Mouse (Mus musculus) forebrain, embryonic 10.5 days (tissue): ENCODE results near the gene B3gnt4. TPM values are rescaled to one million over a fixed set of nuclear protein-coding genes. Genes with fewer than 3 reads are reported as not detected.

ENCODE experiments used
- DNase-seq: peaks from one replicate; pipeline ENCODE4 v3.0.0-alpha.2; 2017; ENCODE audit warnings: low spot score; ENCODE audit errors: extremely low spot score
- H3K27ac ChIP-seq: fragments of 300-500 bp; sonication (generic); 2 replicates; pipeline ENCODE4 v1.5.1; 2016; ENCODE audit warnings: mild to moderate bottlenecking
- H3K27me3 ChIP-seq: fragments of 300-500 bp; sonication (generic); 2 replicates; pipeline ENCODE4 v1.6.1; 2016; ENCODE audit warnings: mild to moderate bottlenecking; ENCODE audit not compliant: poor library complexity, severe bottlenecking
- H3K36me3 ChIP-seq: fragments of 300-500 bp; sonication (generic); replicated peaks from 2 replicates; pipeline ENCODE4 v1.6.1; 2016; ENCODE audit warnings: mild to moderate bottlenecking, moderate library complexity
- H3K4me1 ChIP-seq: fragments of 300-500 bp; sonication (generic); 2 replicates; pipeline ENCODE4 v1.6.1; 2016
- H3K4me3 ChIP-seq: fragments of 300-500 bp; sonication (generic); 2 replicates; pipeline ENCODE4 v1.5.1; 2016; ENCODE audit warnings: mild to moderate bottlenecking, moderate library complexity
- H3K9me3 ChIP-seq: fragments of 300-500 bp; sonication (generic); 2 replicates; pipeline ENCODE4 v1.6.1; 2016; ENCODE audit warnings: mild to moderate bottlenecking, moderate library complexity
- WGBS: fragments of 180-500 bp; shearing (Covaris S2); methylation state at CpG from one replicate; pipeline ENCODE4 v1.1.7; 2016; 5-methylcytosine and 5-hydroxymethylcytosine counted together
- polyA plus RNA-seq: library from polyadenylated mRNA; unstranded; fragments of >200 nt; fragmentation: Nextera tagmentation; extraction: Ambion mirVana; gene quantifications from 2 replicates; pipeline ENCODE4 v1.2.1, GENCODE M21; 2016

B3gnt4 gene
- polyA plus RNA-seq = 1.1 and 1.7 TPM in 2 replicates

DNA sequence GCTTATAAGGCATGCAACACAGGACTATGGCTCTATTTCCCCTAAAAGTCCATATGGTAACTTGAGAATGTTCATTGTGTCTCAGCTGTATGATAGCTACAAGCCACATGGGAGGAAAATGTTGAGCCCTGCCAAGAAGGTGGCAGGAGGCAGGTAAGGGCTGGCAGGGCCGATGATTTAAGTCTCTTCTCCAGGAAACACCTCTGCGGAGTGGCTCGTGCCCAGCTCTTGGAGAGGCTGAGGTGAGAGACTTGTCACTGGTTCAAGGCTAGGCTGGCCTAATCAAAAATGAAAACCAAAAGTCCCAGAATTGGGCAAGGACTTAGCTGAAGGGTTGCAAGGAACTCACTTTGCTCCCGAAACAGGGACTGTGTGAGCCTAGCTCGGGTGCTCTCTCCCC is at the start of gene B3gnt4:
Gene B3gnt4, plus strand, starts transcription at position 301 of the 400 bp plus-strand sequence.
- WGBS = 90% methylated on average over 5 of the region's 5 CpGs
- no peaks in the 10 kb centered on the region for H3K9me3 ChIP-seq
- H3K36me3 ChIP-seq = peaks cover 42% of the 10 kb centered on the region
- no peak for DNase-seq
- no peak within 1 kb of the TSS for H3K27ac ChIP-seq
- H3K27me3 ChIP-seq = peaks cover 41% of the 10 kb centered on the region
- H3K4me1 ChIP-seq = peaks cover 23% of the 10 kb centered on the region
- peak within 1 kb of the TSS; percentile 66 for H3K4me3 ChIP-seq

DNA sequence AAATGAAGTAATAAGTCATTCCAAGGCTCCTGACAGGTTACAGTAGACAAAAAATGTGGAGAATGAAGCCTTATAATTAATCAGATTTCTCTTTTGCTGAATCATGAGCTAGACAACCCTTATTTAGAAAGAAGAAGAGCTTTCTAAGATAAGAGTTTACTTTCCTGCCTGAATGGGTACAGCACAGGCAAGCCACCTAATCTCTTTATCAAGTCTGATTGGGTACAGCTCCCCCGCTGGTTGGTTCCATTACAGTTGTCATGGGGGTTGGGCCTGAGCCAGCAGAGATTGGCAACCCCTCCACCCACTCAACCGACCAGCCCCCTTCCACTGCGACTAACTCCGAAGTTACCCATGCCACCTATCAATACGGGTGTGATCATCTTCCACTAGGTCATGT is 48.8 kb upstream of the B3gnt4 start:
- Histone ChIP-seq H3K4me1 (no peaks in the 10 kb centered on the region), H3K27me3 (no peaks in the 10 kb centered on the region), H3K27ac (no peak overlapping the region), H3K4me3 (no peak overlapping the region), H3K9me3 (no peaks in the 10 kb centered on the region), H3K36me3 (peaks cover 13% of the 10 kb centered on the region)
- WGBS = 62% methylated on average over 5 of the region's 5 CpGs
- DNase-seq = no peak

DNA sequence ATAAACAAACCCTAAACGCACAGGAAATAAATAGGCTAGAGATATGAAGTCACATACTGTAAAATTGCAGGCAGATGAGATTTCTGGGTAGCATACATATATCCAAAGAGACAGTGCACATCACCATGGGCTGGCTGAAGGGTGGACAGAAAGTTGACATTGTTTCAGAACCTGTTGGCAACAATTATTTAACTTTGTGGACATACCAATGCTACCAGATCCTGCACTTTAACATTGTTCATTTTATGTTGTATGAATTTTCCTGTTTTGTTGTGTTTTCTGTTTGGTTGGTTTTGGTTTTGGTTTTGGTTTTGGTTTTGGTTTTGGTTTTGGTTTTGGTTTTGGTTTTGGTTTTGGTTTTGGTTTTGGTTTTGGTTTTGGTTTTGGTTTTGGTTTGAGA is 45.6 kb upstream of the B3gnt4 start:
- no peaks in the 10 kb centered on the region for H3K4me1 ChIP-seq
- no peak overlapping the region for H3K4me3 ChIP-seq
- WGBS = 90% methylated on average over 1 of the region's 1 CpGs
- no peak for DNase-seq
- no peaks in the 10 kb centered on the region for H3K27me3 ChIP-seq
- no peaks in the 10 kb centered on the region for H3K36me3 ChIP-seq
- H3K9me3 ChIP-seq = no peaks in the 10 kb centered on the region
- H3K27ac ChIP-seq = no peak overlapping the region

DNA sequence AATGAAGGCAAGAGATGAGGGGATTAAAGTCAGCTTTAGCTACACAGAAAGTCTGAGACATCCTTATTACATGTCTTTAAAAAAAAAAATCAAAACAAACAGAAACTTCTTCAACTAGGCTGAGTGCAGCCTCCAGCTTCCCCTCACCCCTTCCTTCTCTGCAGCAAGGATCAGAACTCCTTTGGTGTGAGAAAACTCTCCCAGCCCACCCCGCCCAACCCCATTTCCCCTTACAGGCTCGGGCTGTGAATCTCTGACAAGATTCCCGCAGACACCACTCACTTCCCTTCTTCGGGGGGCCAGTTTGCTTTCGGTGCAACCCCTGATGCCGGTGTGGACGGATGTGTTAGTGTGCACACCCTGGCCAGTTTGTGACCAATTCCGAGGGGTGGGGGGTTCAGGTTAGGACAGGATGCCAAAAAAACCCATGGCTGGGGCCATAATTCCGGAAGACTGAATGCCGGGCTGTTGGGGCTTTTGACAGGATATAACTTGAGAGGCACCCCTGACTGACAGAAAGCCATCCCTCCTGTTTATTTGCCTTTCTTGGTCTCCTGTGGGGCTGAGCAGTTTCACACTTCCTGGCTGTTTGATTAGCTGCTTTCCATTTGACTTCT is 39.4 kb upstream of the B3gnt4 start:
- no peaks in the 10 kb centered on the region for H3K9me3 ChIP-seq
- H3K27ac ChIP-seq = no peak overlapping the region
- DNase-seq = no peak
- H3K27me3 ChIP-seq = no peaks in the 10 kb centered on the region
- no peaks in the 10 kb centered on the region; the same call in 1 of the 2 replicates for H3K4me1 ChIP-seq
- no peaks in the 10 kb centered on the region for H3K36me3 ChIP-seq
- no peak overlapping the region for H3K4me3 ChIP-seq
- 73% methylated on average over 10 of the region's 10 CpGs for WGBS

DNA sequence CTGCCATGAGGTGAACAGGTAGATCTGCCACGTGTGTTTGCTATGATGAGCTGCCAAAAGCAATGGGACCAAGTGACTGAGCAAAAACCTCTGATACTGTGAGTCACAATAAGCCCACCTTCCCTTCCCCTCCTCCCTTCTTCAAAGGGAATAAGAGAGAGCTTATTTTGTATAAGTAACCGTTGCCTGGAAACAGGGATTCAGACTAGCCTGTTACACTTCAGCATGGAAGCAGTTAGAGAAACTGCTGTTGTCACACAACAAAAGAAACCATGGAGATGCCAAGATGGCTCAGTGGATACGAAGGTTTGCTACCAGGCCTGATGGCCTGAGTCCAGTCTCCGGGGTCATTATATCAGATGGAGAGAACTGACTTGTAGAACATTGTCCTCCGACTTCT is 36.4 kb upstream of the B3gnt4 start:
- no peak overlapping the region for H3K27ac ChIP-seq
- no peak overlapping the region for H3K4me3 ChIP-seq
- no peaks in the 10 kb centered on the region for H3K27me3 ChIP-seq
- H3K4me1 ChIP-seq = no peaks in the 10 kb centered on the region; the same call in 1 of the 2 replicates
- DNase-seq = no peak
- no peaks in the 10 kb centered on the region for H3K36me3 ChIP-seq
- H3K9me3 ChIP-seq = no peaks in the 10 kb centered on the region
- WGBS = 79% methylated on average over 5 of the region's 5 CpGs

DNA sequence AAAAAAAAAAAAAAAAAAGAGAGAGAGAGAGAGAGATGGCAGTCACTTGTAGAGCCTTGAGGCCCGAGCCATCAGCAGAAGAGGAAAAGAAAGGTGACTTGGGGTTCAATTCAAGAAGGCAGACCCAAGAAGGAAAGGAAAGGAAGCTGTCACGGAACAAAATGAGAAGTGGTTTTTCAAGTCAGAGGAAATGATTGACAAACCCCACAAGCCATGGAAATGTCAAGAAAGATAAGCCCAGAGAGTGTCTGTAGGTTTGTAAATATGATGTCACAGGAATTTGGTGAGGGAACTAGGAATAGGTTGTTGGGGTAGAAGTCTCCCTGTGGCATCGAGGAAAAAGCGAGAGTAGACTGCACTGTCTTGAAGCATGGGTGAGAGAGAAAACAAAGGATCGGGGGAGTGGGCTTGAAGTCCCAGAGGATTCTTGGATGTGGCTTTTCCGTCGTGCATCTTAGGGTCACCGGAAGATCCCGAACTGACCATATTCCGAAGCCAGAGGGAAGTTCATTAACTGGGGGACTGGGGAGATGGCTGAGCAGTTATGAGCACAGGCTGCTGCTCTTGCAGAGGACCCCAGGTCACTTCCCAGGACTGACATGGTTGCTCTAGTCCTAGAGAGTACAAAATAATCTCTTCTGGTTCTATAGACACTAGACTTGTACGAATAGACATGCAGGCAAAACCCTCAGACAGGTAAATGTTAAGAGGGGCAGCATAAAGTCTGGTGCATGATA is 22.4 kb upstream of the B3gnt4 start:
- H3K27me3 ChIP-seq = peaks cover 3% of the 10 kb centered on the region; the same call in 1 of the 2 replicates
- WGBS = 87% methylated on average over 11 of the region's 11 CpGs
- no peaks in the 10 kb centered on the region for H3K36me3 ChIP-seq
- no peaks in the 10 kb centered on the region for H3K9me3 ChIP-seq
- DNase-seq = no peak
- no peak overlapping the region for H3K4me3 ChIP-seq
- no peak overlapping the region for H3K27ac ChIP-seq
- H3K4me1 ChIP-seq = peaks cover 14% of the 10 kb centered on the region

DNA sequence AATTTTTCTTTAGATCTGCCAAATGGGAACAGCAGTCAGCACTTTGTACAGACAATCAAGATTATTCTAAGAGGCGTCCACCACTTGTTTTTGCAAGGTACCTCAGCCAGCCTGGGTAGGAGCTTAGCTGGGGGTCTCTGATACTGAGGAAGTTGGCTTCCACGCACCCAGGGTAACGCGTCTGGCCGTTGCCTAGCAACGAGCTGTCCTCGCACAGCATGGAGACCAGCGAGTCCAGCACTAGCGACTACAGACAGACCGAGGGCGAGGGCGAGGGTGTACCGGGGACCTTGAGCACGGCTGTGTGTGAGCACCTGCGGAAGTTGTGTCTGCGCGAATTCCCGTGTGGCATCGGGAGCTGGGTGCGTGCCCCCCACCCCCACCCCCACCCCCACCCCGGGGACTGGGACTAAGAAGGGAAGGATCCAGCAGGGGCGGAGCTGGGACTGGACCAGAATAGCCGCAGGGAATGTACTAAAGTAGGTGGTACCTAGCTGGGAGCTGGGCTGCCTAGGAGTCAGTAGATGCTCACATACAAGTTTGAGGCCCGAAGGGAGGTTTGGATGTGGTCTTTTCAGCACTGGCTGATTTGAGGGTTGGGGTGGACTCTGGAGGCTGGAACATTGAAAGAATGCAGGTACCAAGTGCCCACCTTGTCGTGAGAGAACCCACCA is 21.0 kb upstream of the B3gnt4 start, which contains the start of the genes Lrrc43 and Il31:
Gene Lrrc43, plus strand, starts transcription at position 194 of the 674 bp plus-strand sequence.
Gene Il31, minus strand, starts transcription at position 378 of the 674 bp plus-strand sequence.
- Histone ChIP-seq H3K4me3 (peak within 1 kb of the TSS; percentile 48), H3K36me3 (no peaks in the 10 kb centered on the region), H3K9me3 (no peaks in the 10 kb centered on the region), H3K27ac (no peak within 1 kb of the TSS), H3K4me1 (peaks cover 14% of the 10 kb centered on the region), H3K27me3 (peaks cover 3% of the 10 kb centered on the region; the same call in 1 of the 2 replicates)
- DNase-seq = peak; percentile 43
- WGBS = 9% methylated on average over 25 of the region's 25 CpGs

DNA sequence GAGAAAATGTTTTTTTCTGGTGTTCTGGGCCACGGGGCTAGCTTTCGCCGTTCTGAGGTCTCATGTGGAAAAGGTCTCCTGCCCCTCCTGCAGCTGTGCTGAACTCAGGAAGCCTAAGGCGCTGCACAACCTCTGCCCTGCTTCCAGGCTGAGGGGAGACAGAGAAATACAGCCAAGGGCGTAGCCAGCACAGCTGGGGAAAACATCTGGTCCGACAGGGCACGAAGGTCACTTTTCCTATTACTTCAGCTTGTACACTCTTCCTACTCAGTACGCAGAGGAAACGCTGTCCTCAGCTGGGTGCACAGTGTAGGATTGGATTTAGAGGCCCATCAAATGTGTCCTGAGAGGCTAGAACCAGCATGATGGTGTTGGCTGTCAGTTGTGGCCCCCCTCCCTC is 20.3 kb upstream of the B3gnt4 start:
- Histone ChIP-seq H3K27me3 (peaks cover 3% of the 10 kb centered on the region; the same call in 1 of the 2 replicates), H3K4me3 (no peak overlapping the region), H3K9me3 (no peaks in the 10 kb centered on the region), H3K27ac (no peak overlapping the region), H3K36me3 (no peaks in the 10 kb centered on the region), H3K4me1 (peaks cover 14% of the 10 kb centered on the region)
- DNase-seq = no peak
- 55% methylated on average over 9 of the region's 9 CpGs for WGBS

DNA sequence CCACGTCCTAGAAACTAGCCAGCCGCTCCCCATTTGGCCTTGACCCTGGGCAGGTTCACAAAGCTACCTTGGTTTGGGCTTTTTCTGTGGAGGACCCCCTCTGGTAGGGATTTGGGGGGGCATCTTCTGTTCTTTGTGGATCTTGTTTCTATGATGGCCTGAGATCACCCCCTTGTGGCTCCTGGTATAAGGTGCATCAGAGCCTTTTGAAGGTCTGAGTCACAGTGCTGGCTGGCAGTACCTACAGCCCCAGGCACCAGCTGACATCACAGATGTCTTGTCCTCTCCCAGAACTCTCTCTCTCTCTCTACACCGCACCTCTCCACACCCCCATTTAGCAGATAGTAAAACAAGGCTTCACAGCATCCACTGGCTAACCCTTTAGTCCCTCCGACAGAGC is 10.5 kb upstream of the B3gnt4 start:
- Histone ChIP-seq H3K4me3 (no peak overlapping the region), H3K36me3 (no peaks in the 10 kb centered on the region), H3K4me1 (peaks cover 23% of the 10 kb centered on the region), H3K9me3 (no peaks in the 10 kb centered on the region), H3K27ac (no peak overlapping the region), H3K27me3 (peaks cover 23% of the 10 kb centered on the region; the same call in 1 of the 2 replicates)
- no peak for DNase-seq
- WGBS = 50% methylated on average over 4 of the region's 4 CpGs

DNA sequence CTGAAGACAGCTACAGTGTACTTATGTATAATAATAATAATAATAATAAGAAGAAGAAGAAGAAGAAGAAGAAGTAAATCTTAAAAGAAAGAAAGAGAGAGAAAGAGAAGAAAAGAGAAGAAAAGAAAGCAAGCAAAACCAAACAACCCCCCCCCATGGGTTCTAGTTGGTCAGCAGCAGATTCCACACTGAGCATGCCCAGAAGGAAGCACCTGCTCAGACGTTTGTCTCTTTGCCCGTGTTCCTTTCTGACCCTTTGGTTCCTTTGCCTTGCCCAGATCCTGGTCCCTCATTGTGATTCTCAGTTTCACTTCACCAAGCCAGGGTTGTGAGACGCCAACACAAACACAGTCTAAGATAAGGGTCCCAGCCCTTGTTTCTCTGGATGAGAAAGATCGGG is 8.3 kb upstream of the B3gnt4 start:
- Histone ChIP-seq H3K9me3 (no peaks in the 10 kb centered on the region), H3K36me3 (no peaks in the 10 kb centered on the region), H3K4me3 (no peak overlapping the region), H3K4me1 (peaks cover 17% of the 10 kb centered on the region), H3K27ac (no peak overlapping the region), H3K27me3 (peaks cover 32% of the 10 kb centered on the region)
- 87% methylated on average over 4 of the region's 4 CpGs for WGBS
- no peak for DNase-seq

DNA sequence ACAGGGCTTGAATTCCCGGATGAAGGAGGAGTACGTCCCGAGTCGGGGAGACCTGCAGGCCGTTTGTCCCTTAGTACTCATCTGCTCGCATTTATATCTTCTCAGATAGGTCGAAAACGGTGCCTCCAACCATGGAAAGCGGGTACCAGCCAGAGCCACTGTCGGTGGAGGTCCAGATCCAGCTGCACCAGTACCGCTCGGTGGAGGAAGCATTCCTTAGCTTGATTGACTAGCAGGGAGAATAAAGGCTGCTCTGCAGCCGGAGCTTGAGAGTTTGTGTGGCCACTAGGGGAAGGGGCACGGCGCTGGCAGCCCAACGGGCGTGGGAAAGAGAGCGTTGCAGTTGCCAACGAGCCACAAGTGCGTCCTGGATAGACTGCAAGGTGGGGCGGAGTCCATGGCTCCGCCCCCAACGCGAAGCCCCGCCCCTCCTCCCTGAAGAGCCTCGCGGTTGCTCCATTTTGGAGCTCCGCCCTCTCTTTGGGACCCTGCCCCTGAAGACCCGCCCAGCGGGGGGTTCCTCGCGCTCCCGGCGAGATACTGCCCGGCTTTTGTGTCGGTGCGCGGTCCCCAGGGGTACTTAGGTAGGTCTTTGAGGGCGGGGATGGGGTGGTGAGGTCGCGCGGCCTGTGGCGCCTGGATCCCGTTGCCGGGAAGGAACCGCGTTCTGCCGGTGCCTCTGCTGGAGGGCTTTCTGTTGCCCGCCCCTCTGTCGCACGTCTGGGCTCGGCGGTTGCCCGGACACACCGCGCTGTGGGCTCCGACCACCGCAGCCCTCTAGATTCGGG is 2.1 kb upstream of the B3gnt4 start:
- Histone ChIP-seq H3K4me1 (peaks cover 26% of the 10 kb centered on the region), H3K27me3 (peaks cover 45% of the 10 kb centered on the region), H3K4me3 (peak overlapping the region; percentile 66), H3K36me3 (peaks cover 28% of the 10 kb centered on the region), H3K27ac (peak overlapping the region; percentile 85), H3K9me3 (no peaks in the 10 kb centered on the region)
- peak; percentile 90 for DNase-seq
- WGBS = under 1% methylated on average over 58 of the region's 59 CpGs

DNA sequence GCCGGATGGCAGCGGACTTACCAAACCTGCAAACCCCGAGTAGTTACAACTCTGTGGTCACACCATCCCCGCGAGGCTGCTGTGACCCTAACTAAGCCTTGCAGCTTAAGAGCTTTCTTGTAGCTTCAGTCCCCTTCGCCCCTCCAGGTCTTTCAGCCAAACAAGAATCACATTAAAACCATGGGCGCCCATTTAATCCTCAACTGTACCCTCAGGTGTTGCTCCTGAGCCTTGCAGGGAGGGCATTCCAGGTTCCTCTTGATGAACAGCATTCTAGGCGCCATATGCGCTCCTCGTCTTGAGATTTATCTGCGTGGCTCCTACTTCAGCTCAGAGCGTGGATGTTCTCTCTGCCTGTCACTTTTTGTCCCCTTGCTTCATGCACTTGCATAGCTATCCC is 1.3 kb upstream of the B3gnt4 start:
- H3K4me1 ChIP-seq = peaks cover 23% of the 10 kb centered on the region
- no peaks in the 10 kb centered on the region for H3K9me3 ChIP-seq
- peak overlapping the region; percentile 66 for H3K4me3 ChIP-seq
- 8% methylated on average over 12 of the region's 12 CpGs for WGBS
- peaks cover 45% of the 10 kb centered on the region for H3K27me3 ChIP-seq
- H3K36me3 ChIP-seq = peaks cover 29% of the 10 kb centered on the region
- H3K27ac ChIP-seq = peak overlapping the region; percentile 85
- DNase-seq = no peak
